Mouse (Mus musculus): ENCODE measurements at regions not wholly inside any gene's neighbourhood (a gene's known extent, or its start where the extent isn't known, plus 50 kb on each side); places are given as distances from the start of the nearest gene placed in this dataset.

DNA sequence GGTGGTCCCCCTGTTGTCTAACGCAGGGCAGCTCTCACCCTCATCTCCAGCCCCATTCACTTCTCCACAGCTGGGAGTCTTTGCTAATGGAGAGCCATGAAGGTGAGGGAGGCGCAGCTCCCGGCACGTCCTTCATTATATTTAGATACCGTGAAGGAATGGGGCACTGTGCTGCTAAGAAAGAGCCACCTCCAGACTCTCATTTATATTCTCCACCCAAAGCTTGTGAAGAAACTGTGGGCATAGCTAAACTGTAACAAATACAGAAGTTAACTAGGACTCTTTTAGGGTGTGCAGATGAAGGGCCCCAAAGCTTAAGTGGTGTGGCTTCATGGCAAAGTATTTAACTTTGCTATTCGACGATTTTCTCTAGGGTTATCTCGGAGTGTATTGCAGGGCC lies 136.4 kb downstream of the Ddx11 start:
- ATAC-seq: no peak

GRCm38 (mm10) chr17:66262681-66263240 lies 139.4 kb downstream of the Ddx11 start:
- ATAC-seq: no peak

DNA sequence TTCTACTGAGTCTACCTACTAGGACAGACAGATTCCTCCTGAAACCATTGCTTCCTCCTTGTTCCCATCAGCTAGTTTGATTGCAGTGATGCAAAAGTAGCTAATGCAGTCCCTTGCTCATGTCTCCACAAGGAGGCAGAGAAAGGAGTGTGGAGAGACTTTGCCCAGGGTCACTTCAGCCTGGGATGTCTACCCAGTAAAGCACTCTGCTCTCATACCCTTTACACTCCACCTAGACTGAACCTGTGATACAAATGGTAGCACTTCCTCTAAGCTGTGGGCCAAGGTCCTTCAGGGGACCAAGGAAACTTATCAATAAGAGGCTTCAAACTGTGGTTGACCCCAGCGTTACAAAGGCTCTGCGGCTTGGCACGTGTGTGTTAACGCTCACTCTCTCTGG lies 140.1 kb downstream of the Ddx11 start:
- no peak for ATAC-seq

DNA sequence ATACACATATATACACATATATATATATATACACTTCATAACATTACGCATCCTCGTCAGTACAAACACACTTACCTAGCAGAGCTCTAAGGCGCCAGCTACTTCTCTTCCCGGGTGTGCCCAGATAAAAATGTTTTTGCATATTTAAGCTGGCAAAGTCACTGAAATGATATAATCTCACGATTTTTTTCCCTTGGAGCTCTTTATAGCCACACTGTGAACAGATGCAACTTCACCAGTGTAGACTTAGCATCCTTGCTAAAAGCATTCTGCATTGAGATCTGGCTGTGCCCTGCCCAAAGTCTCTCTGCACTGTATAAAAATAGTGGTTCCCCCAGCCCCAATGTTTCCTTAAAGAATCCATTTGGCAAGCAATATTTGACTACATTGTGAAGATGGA lies 143.5 kb downstream of the Ddx11 start:
- ATAC-seq: no peak

GRCm38 (mm10) chr17:66267831-66268230 lies 144.5 kb downstream of the Ddx11 start:
- no peak for ATAC-seq

DNA sequence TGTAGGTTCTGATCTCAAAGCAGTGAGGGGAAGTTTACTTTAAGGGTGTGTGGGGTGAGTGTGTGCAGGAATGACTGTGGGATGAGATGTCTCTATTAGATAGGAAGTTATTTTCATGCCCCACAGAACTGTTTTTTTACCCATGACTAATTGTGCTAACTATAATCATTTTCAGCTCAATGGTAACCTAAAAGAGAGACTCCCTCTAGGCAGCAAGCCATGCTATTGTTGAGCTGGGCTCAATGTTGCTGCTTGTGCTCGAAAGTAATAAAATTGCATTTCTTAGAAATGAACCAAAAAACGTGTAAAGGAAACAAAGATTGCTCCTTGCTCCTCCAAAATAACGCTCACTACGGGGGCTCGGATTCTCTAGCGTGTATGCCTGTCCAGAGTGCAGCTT lies 146.2 kb downstream of the Ddx11 start:
- no peak for ATAC-seq

DNA sequence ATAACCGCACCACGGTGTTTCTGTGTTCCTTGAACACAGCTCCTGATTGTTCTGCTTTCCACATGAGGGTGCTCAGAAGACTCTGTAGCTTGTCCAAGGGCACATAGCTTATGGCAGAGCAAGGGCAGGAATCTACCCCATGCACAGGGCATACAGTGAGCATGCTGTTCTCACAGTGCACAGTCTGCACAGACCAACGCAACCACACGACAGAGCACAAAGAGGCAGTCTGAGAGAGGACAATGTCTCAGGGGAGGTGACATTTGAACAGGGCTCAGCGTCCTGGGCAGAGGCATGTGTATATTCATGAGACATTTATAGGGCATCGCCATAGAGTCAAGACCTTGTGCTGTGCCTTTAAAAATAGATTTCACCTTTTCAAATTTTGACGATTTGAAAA lies 148.6 kb downstream of the Ddx11 start:
- ATAC-seq: no peak

DNA sequence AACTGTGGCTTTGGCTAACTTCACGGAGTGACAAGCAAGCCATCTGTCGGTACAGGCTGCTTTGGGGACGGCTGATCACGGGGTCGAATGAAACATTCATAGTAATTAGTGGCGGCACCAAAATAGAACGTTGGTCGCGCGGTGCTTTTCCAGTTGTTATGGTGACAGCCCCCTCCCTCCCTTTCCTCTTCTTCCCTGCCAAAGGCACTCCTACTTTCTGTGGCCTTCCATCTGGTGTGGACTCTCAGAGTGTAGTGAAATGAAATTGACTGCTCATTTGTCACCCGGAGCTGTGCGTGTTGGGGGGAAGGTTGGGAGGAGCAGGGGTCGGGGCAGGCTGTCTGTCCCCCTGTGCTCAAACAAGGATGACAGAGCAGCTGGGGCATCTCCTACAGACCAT lies 153.5 kb downstream of the Ddx11 start:
- ATAC-seq: no peak

DNA sequence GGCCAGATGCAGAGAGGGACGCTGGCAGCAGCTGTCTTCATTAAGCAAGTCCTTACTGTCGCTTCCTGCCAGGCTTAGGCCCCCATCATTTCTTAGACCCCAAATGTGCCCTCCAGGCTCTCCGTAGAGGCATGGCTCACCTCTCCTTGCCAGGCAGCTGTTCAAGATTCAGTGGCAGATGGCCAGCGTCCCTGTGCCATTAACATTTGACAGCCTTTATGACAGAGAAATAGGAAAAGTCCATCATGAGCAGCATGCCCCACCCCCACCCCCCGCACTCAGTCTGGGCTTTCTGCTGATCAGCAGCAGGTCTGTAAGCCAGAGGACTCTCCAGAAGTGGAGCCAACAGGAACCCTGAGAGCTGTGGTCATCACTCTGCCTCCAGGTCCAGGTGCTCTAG lies 154.7 kb downstream of the Ddx11 start:
- no peak for ATAC-seq

GRCm38 (mm10) chr17:66285295-66285694 lies 162.0 kb downstream of the Ddx11 start:
- no peak for ATAC-seq
